Mouse (Mus musculus) liver (tissue): ENCODE results near the gene Trim14.
"Not testable (repeated sequence)": the region's sequence is repeated elsewhere in the genome, so short reads cannot be mapped to it uniquely, and the experiment has no call there.

Source experiments
- DNase-seq: peaks from one replicate; pipeline ENCODE4 v3.0.0-alpha.2; 2020; ENCODE audit warnings: mixed read lengths

The Trim14 gene

GRCm38 (mm10) chr4:46535840-46536361, at the start of gene Trim14:
Gene Trim14 (minus strand): TSS chr4:46536141.
- DNase-seq, result peak; percentile 66

GRCm38 (mm10) chr4:46585041-46585810, 49.3 kb upstream of the Trim14 start:
- DNase-seq, result no peak

- DNase-seq, result not testable (repeated sequence)
Measured at GRCm38 (mm10) chr4:46584536-46584935, 48.6 kb upstream of the Trim14 start.

- DNase-seq, result not testable (repeated sequence)
Measured at GRCm38 (mm10) chr4:46584084-46584483, 48.1 kb upstream of the Trim14 start.

- DNase-seq, result not testable (repeated sequence)
Measured at GRCm38 (mm10) chr4:46582024-46582423, 46.1 kb upstream of the Trim14 start.

GRCm38 (mm10) chr4:46581577-46581976, 45.6 kb upstream of the Trim14 start:
- DNase-seq, result not testable (repeated sequence)

GRCm38 (mm10) chr4:46580799-46581243, 44.9 kb upstream of the Trim14 start:
- not testable (repeated sequence) for DNase-seq

- DNase-seq, result not testable (repeated sequence)
Measured at GRCm38 (mm10) chr4:46578796-46579346, 42.9 kb upstream of the Trim14 start.

GRCm38 (mm10) chr4:46578228-46578627, 42.3 kb upstream of the Trim14 start:
- DNase-seq, result no peak

GRCm38 (mm10) chr4:46575509-46576284, 39.8 kb upstream of the Trim14 start:
- not testable (repeated sequence) for DNase-seq

- DNase-seq, result no peak
Measured at GRCm38 (mm10) chr4:46574841-46575240, 38.9 kb upstream of the Trim14 start.

GRCm38 (mm10) chr4:46574024-46574753, 38.2 kb upstream of the Trim14 start:
- DNase-seq, result no peak

- DNase-seq, result no peak
Measured at GRCm38 (mm10) chr4:46572616-46573015, 36.7 kb upstream of the Trim14 start.

GRCm38 (mm10) chr4:46571744-46572143, 35.8 kb upstream of the Trim14 start:
- DNase-seq, result no peak

- DNase-seq, result no peak
Measured at GRCm38 (mm10) chr4:46569671-46570070, 33.7 kb upstream of the Trim14 start.

GRCm38 (mm10) chr4:46568169-46568568, 32.2 kb upstream of the Trim14 start:
- DNase-seq, result no peak

GRCm38 (mm10) chr4:46566931-46567671, 31.2 kb upstream of the Trim14 start:
- no peak for DNase-seq

GRCm38 (mm10) chr4:46565393-46565955, 29.5 kb upstream of the Trim14 start:
- no peak for DNase-seq

- DNase-seq, result no peak
Measured at GRCm38 (mm10) chr4:46564247-46564646, 28.3 kb upstream of the Trim14 start.

- DNase-seq, result peak; percentile 68
Measured at GRCm38 (mm10) chr4:46563847-46564246, 27.9 kb upstream of the Trim14 start.

- no peak for DNase-seq
Measured at GRCm38 (mm10) chr4:46562841-46563240, 26.9 kb upstream of the Trim14 start.
